Mouse (Mus musculus) cerebellum, adult 2 months (tissue): ENCODE measurements at regions not wholly inside any gene's neighbourhood (a gene's known extent, or its start where the extent isn't known, plus 50 kb on each side); places are given as distances from the start of the nearest gene placed in this dataset.
"Not testable (repeated sequence)": the region's sequence is repeated elsewhere in the genome, so short reads cannot be mapped to it uniquely, and the experiment has no call there.

Source experiments
- CTCF ChIP-seq: fragments of 200-500 bp; IDR thresholded peaks from 2 replicates; pipeline ENCODE4 v1.5.1; 2011; ENCODE audit warnings: low read depth, mild to moderate bottlenecking, control low read depth, low read length, moderate library complexity, borderline replicate concordance; ENCODE audit not compliant: insufficient read depth
- POLR2A ChIP-seq: fragments of 200-500 bp; IDR thresholded peaks from 2 replicates; pipeline ENCODE4 v1.6.1; 2011; ENCODE audit warnings: low read length, control low read depth, borderline replicate concordance; ENCODE audit not compliant: insufficient read depth

- not testable (repeated sequence) for TF ChIP-seq CTCF, POLR2A
Observed at GRCm38 (mm10) chr11:71288243-71288642, 57.7 kb upstream of the Nlrp1b start.
